Comparison of ENCODE assay signal across 29 mouse cellular contexts in genomic region chr1:76420525-76420924, GRCm38 (mm10).
A peak's percentile ranks its signal among the peaks of the same experiment; 100 is the strongest.
DNase-seq lines count a peak whose midpoint lies in the region; ATAC-seq lines count a peak whose summit lies in the region.
"Had no signal": no experiment of that assay in that cellular context is flagged by ENCODE, and none has a peak within 500 bp of the region (broad histone marks: within the 10 kb centered on the region; RNA-seq: fewer than 3 reads in every experiment).

No protein-coding gene starts in this region.

- no peaks in the 10 kb centered on the region for H3K27me3 ChIP-seq in forebrain, embryonic 16.5 days (replicated peaks; ENCODE audit: control insufficient read depth, insufficient read depth, low read length)
- H3K27me3 ChIP-seq in forebrain, embryonic 10.5 days (ENCODE audit: poor library complexity, severe bottlenecking): no peaks in the 10 kb centered on the region
- H3K27me3 ChIP-seq in embryonic facial prominence, embryonic 10.5 days (replicated peaks; ENCODE audit: low read depth, poor library complexity, severe bottlenecking): no peaks in the 10 kb centered on the region
- H3K27me3 ChIP-seq: embryonic facial prominence, embryonic 12.5 days; heart, embryonic 13.5 days; limb, embryonic 12.5 days; liver, embryonic 15.5 days; midbrain, embryonic 15.5 days; Patski had no signal

- H3K4me1 ChIP-seq in forebrain, embryonic 16.5 days (replicated peaks; ENCODE audit: control insufficient read depth, insufficient read depth, low read length): no peaks in the 10 kb centered on the region
- 0 out of 2 replicates have a peak, but pooled peaks cover 3% of the 10 kb centered on the region for H3K4me1 ChIP-seq in forebrain, embryonic 10.5 days
- H3K4me1 ChIP-seq in embryonic facial prominence, embryonic 10.5 days: no peaks in the 10 kb centered on the region
- H3K4me1 ChIP-seq: embryonic facial prominence, embryonic 12.5 days; heart, embryonic 13.5 days; limb, embryonic 12.5 days; liver, embryonic 15.5 days; midbrain, embryonic 10.5 days; midbrain, embryonic 15.5 days had no signal

- no peak overlapping the region for H3K27ac ChIP-seq in forebrain, embryonic 16.5 days (ENCODE audit: low read length)
- no peak overlapping the region for H3K27ac ChIP-seq in forebrain, embryonic 10.5 days
- H3K27ac ChIP-seq in embryonic facial prominence, embryonic 10.5 days (replicated peaks): no peak overlapping the region
- H3K27ac ChIP-seq: embryonic facial prominence, embryonic 12.5 days; gastrocnemius, adult 2 months; heart, embryonic 13.5 days; hindbrain, embryonic 14.5 days; limb, embryonic 12.5 days; liver, embryonic 15.5 days; midbrain, embryonic 10.5 days; midbrain, embryonic 15.5 days; stomach, postnatal 0 days had no signal

- no peak for DNase-seq in forebrain, embryonic 10.5 days (ENCODE audit: extremely low spot score, low spot score)
- peak; percentile 63 for DNase-seq in brain, adult 2 months (ENCODE audit: low read depth, low spot score)
- DNase-seq in frontal cortex, postnatal 36 days (ENCODE audit: low spot score in 2 of 2): peak; percentile 17 to 28
- DNase-seq in right cerebral cortex, postnatal 10 days (ENCODE audit: low spot score in 2 of 2): peak; percentile 45 to 77
- no peak for DNase-seq in thymus, postnatal 36 days
- DNase-seq in cerebellum, postnatal 36 days: no peak
- no peak for DNase-seq in embryonic facial prominence, embryonic 10.5 days (ENCODE audit: low spot score)
- DNase-seq: adrenal gland, postnatal 25 days; cerebellum, adult 2 months; cerebellum, postnatal 14 days; gastrocnemius, adult 2 months; heart, postnatal 10 days; kidney, postnatal 14 days; lung, embryonic 14.5 days; lung, postnatal 14 days; thymus, adult 18-20 months; thymus, postnatal 25 days had no signal

- WGBS in forebrain, embryonic 16.5 days: 66% methylated on average over 9 of the region's 9 CpGs
- 91% methylated on average over 9 of the region's 9 CpGs for WGBS in forebrain, embryonic 10.5 days
- 90% methylated on average over 9 of the region's 9 CpGs for WGBS in embryonic facial prominence, embryonic 10.5 days

- ATAC-seq in forebrain, embryonic 16.5 days: peak; percentile 50; the same call in 1 of the 2 replicates
- ATAC-seq: intestine, postnatal 0 days; midbrain, embryonic 15.5 days; Patski had no signal

- H3K4me2 ChIP-seq in forebrain, embryonic 16.5 days (ENCODE audit: low read length): no peak overlapping the region
- H3K4me2 ChIP-seq: embryonic facial prominence, embryonic 12.5 days; heart, embryonic 13.5 days; hindbrain, embryonic 14.5 days; limb, embryonic 12.5 days; liver, embryonic 15.5 days; lung, embryonic 14.5 days; midbrain, embryonic 15.5 days had no signal

- no peaks in the 10 kb centered on the region for H3K36me3 ChIP-seq in forebrain, embryonic 16.5 days (ENCODE audit: control insufficient read depth, insufficient read depth)
- no peaks in the 10 kb centered on the region for H3K36me3 ChIP-seq in forebrain, embryonic 10.5 days (replicated peaks)
- no peaks in the 10 kb centered on the region for H3K36me3 ChIP-seq in embryonic facial prominence, embryonic 10.5 days (replicated peaks)
- H3K36me3 ChIP-seq: embryonic facial prominence, embryonic 12.5 days; G1E; heart, embryonic 13.5 days; limb, embryonic 12.5 days; liver, embryonic 15.5 days; midbrain, embryonic 10.5 days; midbrain, embryonic 15.5 days had no signal

- H3K4me3 ChIP-seq in forebrain, embryonic 16.5 days (replicated peaks; ENCODE audit: low read length): no peak overlapping the region
- H3K4me3 ChIP-seq in forebrain, embryonic 10.5 days: no peak overlapping the region
- H3K4me3 ChIP-seq in embryonic facial prominence, embryonic 10.5 days: no peak overlapping the region
- H3K4me3 ChIP-seq: embryonic facial prominence, embryonic 12.5 days; gastrocnemius, adult 2 months; heart, embryonic 13.5 days; limb, embryonic 12.5 days; liver, embryonic 15.5 days; midbrain, embryonic 10.5 days; midbrain, embryonic 15.5 days had no signal

- H3K9ac ChIP-seq in forebrain, embryonic 16.5 days (replicated peaks; ENCODE audit: low read depth, low read length): no peak overlapping the region
- H3K9ac ChIP-seq: embryonic facial prominence, embryonic 12.5 days; heart, embryonic 13.5 days; hindbrain, embryonic 14.5 days; limb, embryonic 12.5 days; liver, embryonic 15.5 days; lung, embryonic 14.5 days; midbrain, embryonic 15.5 days had no signal

- no peaks in the 10 kb centered on the region for H3K9me3 ChIP-seq in forebrain, embryonic 16.5 days (ENCODE audit: control insufficient read depth, low read length)
- no peaks in the 10 kb centered on the region for H3K9me3 ChIP-seq in forebrain, embryonic 10.5 days
- no peaks in the 10 kb centered on the region for H3K9me3 ChIP-seq in embryonic facial prominence, embryonic 10.5 days
- H3K9me3 ChIP-seq: embryonic facial prominence, embryonic 12.5 days; heart, embryonic 13.5 days; limb, embryonic 12.5 days; liver, embryonic 15.5 days; midbrain, embryonic 10.5 days; midbrain, embryonic 15.5 days had no signal

Comparison
In these comparisons a context has a peak if more than half of its experiments do, and no peak if none do; other contexts are left out.
1. DNase-seq: peak in brain, adult 2 months (single experiment), frontal cortex, postnatal 36 days (2 of 2) and right cerebral cortex, postnatal 10 days (2 of 2); none in forebrain, embryonic 10.5 days (single experiment), thymus, postnatal 36 days (0 of 2), cerebellum, postnatal 36 days (0 of 2) and embryonic facial prominence, embryonic 10.5 days (single experiment).